Mouse (Mus musculus) central nervous system, embryonic 11.5 days (tissue): ENCODE measurements around the gene Iah1. TPM values are rescaled to one million over a fixed set of nuclear protein-coding genes. Genes with fewer than 3 reads are reported as not detected.

Experiments
- polyA plus RNA-seq: library from polyadenylated mRNA; depleted of rRNA; stranded (reverse); fragments of >200 nt; gene quantifications from 2 replicates; pipeline ENCODE4 v1.2.3, GENCODE M21; 2012; rRNA removed

The Iah1 gene
- 50.1 and 51.1 TPM in 2 replicates for polyA plus RNA-seq

GRCm38 (mm10) chr12:21315923-21316868 is at the start of gene Iah1:
Gene Iah1 (plus strand): TSS chr12:21316389.

DNA sequence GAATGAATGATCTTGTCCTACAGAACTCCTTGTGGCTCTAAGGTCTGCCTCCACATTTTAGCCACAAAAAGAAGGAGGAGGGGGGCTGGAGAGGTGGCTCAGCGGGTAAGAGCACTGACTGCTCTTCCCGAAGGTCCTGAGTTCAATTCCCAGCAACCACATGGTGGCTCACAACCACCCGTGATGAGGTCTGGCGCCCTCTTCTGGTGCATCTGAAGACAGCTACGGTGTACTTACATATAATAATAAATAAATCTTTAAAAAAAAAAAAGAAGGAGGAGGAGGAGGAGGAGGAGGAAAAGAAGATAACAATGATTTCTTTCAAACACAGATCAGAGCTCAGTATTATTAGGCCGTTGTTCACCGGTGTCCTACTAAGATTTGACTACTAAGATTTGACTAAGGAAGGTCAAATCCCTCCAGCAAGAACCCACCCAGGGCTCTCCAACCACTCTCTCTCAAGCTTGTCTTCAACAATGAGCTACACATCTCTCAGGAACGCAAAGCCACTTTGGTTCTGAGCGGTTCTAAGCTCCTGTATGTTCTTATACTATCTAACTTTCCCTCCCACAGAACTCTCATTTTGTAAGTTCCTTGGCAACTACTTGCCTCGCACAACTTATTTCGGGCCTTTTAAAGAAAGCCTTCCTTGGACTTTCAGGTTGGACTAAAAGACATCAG is 31.3 kb upstream of the Iah1 start, which contains the start of gene Cpsf3:
Gene Cpsf3 (plus strand): TSS at position 631 of the 681 bp plus-strand sequence.

GRCm38 (mm10) chr12:21286243-21286622 is 30.0 kb upstream of the Iah1 start, which contains the start of gene Itgb1bp1:
Gene Itgb1bp1 (minus strand): TSS chr12:21286284.

GRCm38 (mm10) chr12:21373100-21373819 is 57.1 kb downstream of the Iah1 start, which contains the start of gene Adam17:
Gene Adam17 (minus strand): TSS chr12:21373632.

Other genes with a start within 250 kb of the Iah1 start
- gene Cpsf3, start 31.0 kb upstream of the Iah1 start, polyA plus RNA-seq, result 87.2 and 99.7 TPM in 2 replicates
- 22.4 and 28.4 TPM in 2 replicates for gene Itgb1bp1, start 30.1 kb upstream of the Iah1 start, polyA plus RNA-seq
- gene Adam17, start 57.2 kb downstream of the Iah1 start, polyA plus RNA-seq, result 34.5 and 38.1 TPM in 2 replicates
- gene Ywhaq, start 101.2 kb downstream of the Iah1 start, polyA plus RNA-seq, result 375 and 449 TPM in 2 replicates